20 mouse cellular contexts compared by ENCODE assay signal in genomic region chr13:63033364-63033763, GRCm38 (mm10).
DNase-seq lines count a peak whose midpoint lies in the region; ATAC-seq lines count a peak whose summit lies in the region.
"Had no signal": no experiment of that assay in that cellular context is flagged by ENCODE, and none has a peak within 500 bp of the region (broad histone marks: within the 10 kb centered on the region; RNA-seq: fewer than 3 reads in every experiment).

No protein-coding gene starts in this region.

- peaks cover 13% of the 10 kb centered on the region for H3K4me1 ChIP-seq in forebrain, embryonic 14.5 days (ENCODE audit: control insufficient read depth, insufficient read depth, low read length)
- H3K4me1 ChIP-seq in forebrain, embryonic 12.5 days: peaks cover 12% of the 10 kb centered on the region; the same call in 1 of the 2 replicates
- peaks cover 27% of the 10 kb centered on the region for H3K4me1 ChIP-seq in heart, embryonic 12.5 days (replicated peaks)
- peaks cover 11% of the 10 kb centered on the region; the same call in 1 of the 2 replicates for H3K4me1 ChIP-seq in neural tube, embryonic 15.5 days

- H3K27me3 ChIP-seq in forebrain, embryonic 14.5 days (replicated peaks; ENCODE audit: control insufficient read depth, insufficient read depth, low read length): no peaks in the 10 kb centered on the region
- H3K27me3 ChIP-seq in forebrain, embryonic 12.5 days: no peaks in the 10 kb centered on the region
- H3K27me3 ChIP-seq in heart, embryonic 12.5 days (replicated peaks): no peaks in the 10 kb centered on the region
- no peaks in the 10 kb centered on the region for H3K27me3 ChIP-seq in neural tube, embryonic 15.5 days (replicated peaks)

- H3K36me3 ChIP-seq in forebrain, embryonic 14.5 days (ENCODE audit: control insufficient read depth, insufficient read depth, low read length): no peaks in the 10 kb centered on the region
- H3K36me3 ChIP-seq in forebrain, embryonic 12.5 days (replicated peaks): no peaks in the 10 kb centered on the region
- H3K36me3 ChIP-seq in heart, embryonic 12.5 days: no peaks in the 10 kb centered on the region
- H3K36me3 ChIP-seq in neural tube, embryonic 15.5 days: no peaks in the 10 kb centered on the region

- no peak for DNase-seq in forebrain, embryonic 14.5 days (ENCODE audit: low spot score)
- no peak for DNase-seq in heart, adult 18-20 months
- DNase-seq in neural tube, embryonic 10.5 days (ENCODE audit: extremely low spot score, low spot score): no peak
- DNase-seq: adrenal gland, postnatal 14 days; cerebellum, adult 2 months; cerebellum, postnatal 25 days; kidney, adult 2 months; liver, postnatal 0 days; right cerebral cortex, postnatal 14 days had no signal

- no peaks in the 10 kb centered on the region for H3K9me3 ChIP-seq in forebrain, embryonic 14.5 days (replicated peaks; ENCODE audit: control insufficient read depth, low read length)
- H3K9me3 ChIP-seq in forebrain, embryonic 12.5 days: no peaks in the 10 kb centered on the region
- H3K9me3 ChIP-seq in heart, embryonic 12.5 days (replicated peaks): no peaks in the 10 kb centered on the region
- H3K9me3 ChIP-seq in neural tube, embryonic 15.5 days (replicated peaks): no peaks in the 10 kb centered on the region

- ATAC-seq in forebrain, embryonic 14.5 days: peak; percentile 11; the same call in 1 of the 2 replicates
- ATAC-seq in forebrain, embryonic 12.5 days (ENCODE audit: low FRiP score): no peak
- no peak for ATAC-seq in heart, embryonic 12.5 days (ENCODE audit: insufficient number of reproducible peaks, low FRiP score)
- ATAC-seq in neural tube, embryonic 15.5 days (ENCODE audit: low FRiP score): 0 out of 2 replicates have a peak, but pooled peaks have one; percentile 7
- ATAC-seq in erythroblast, adult 5-6 weeks (replicated peaks; ENCODE audit: low FRiP score, poor library complexity, severe bottlenecking): no peak
- ATAC-seq: CD4-positive, CD25-positive, alpha-beta regulatory T cell, adult 4 months; inflammation-experienced regulatory T-cells, adult 6 months; liver, postnatal 0 days had no signal

- H3K4me3 ChIP-seq in forebrain, embryonic 14.5 days (ENCODE audit: low read depth, low read length): no peak overlapping the region
- H3K4me3 ChIP-seq in forebrain, embryonic 12.5 days (replicated peaks): no peak overlapping the region
- H3K4me3 ChIP-seq in heart, embryonic 12.5 days: no peak overlapping the region
- no peak overlapping the region for H3K4me3 ChIP-seq in neural tube, embryonic 15.5 days (replicated peaks)

- H3K27ac ChIP-seq in forebrain, embryonic 14.5 days (ENCODE audit: low read depth, low read length): no peak overlapping the region
- no peak overlapping the region for H3K27ac ChIP-seq in forebrain, embryonic 12.5 days
- H3K27ac ChIP-seq in heart, embryonic 12.5 days (ENCODE audit: poor library complexity, severe bottlenecking): peak overlapping the region; percentile 55
- H3K27ac ChIP-seq in neural tube, embryonic 15.5 days (replicated peaks): 0 out of 2 replicates have a peak overlapping the region, but pooled peaks have one; percentile 41
- H3K27ac ChIP-seq: kidney, postnatal 0 days; stomach, postnatal 0 days had no signal

- no peak overlapping the region for H3K4me2 ChIP-seq in forebrain, embryonic 14.5 days (ENCODE audit: low read length)
- no peak overlapping the region for H3K4me2 ChIP-seq in forebrain, embryonic 12.5 days
- H3K4me2 ChIP-seq in heart, embryonic 12.5 days: no peak overlapping the region
- H3K4me2 ChIP-seq in neural tube, embryonic 15.5 days: no peak overlapping the region
- H3K4me2 ChIP-seq: hindbrain, embryonic 14.5 days; liver, embryonic 11.5 days; midbrain, embryonic 11.5 days had no signal

- 94% methylated on average over 2 of the region's 2 CpGs for WGBS in forebrain, embryonic 14.5 days
- WGBS in forebrain, embryonic 12.5 days: 92% methylated on average over 2 of the region's 2 CpGs
- WGBS in heart, embryonic 12.5 days: 83% methylated on average over 2 of the region's 2 CpGs
- WGBS in neural tube, embryonic 15.5 days: 84% methylated on average over 2 of the region's 2 CpGs

- H3K9ac ChIP-seq in forebrain, embryonic 14.5 days (ENCODE audit: low read length): no peak overlapping the region
- H3K9ac ChIP-seq in forebrain, embryonic 12.5 days: no peak overlapping the region
- no peak overlapping the region for H3K9ac ChIP-seq in heart, embryonic 12.5 days
- no peak overlapping the region for H3K9ac ChIP-seq in neural tube, embryonic 15.5 days (replicated peaks)
- H3K9ac ChIP-seq: hindbrain, embryonic 14.5 days; liver, postnatal 0 days had no signal

Comparison
In these comparisons a context has a peak if more than half of its experiments do, and no peak if none do; other contexts are left out.
1. ATAC-seq: peak in forebrain, embryonic 14.5 days (single experiment) and neural tube, embryonic 15.5 days (single experiment); none in forebrain, embryonic 12.5 days (single experiment), heart, embryonic 12.5 days (single experiment) and erythroblast, adult 5-6 weeks (single experiment).
2. H3K27ac ChIP-seq: peak in heart, embryonic 12.5 days (single experiment) and neural tube, embryonic 15.5 days (single experiment); none in forebrain, embryonic 14.5 days (single experiment) and forebrain, embryonic 12.5 days (single experiment).